Mouse (Mus musculus): ENCODE data around the gene Fstl4. TPM values are rescaled to one million over a fixed set of nuclear protein-coding genes. Genes with fewer than 3 reads are reported as not detected.

Gene Fstl4
- polyA plus RNA-seq, 1 experiment from 2014 or later: 1.3 TPM

- no peak for DNase-seq (ENCODE audit: low spot score)
- no peaks in the 10 kb centered on the region for H3K36me3 ChIP-seq (replicated peaks)
- whole genome bisulfite sequencing: 86% methylated on average over 5 of the region's 5 CpGs
- H3K9me3 ChIP-seq: no peaks in the 10 kb centered on the region
- H3K4me3 ChIP-seq: no peak overlapping the region
- H3K27ac ChIP-seq (replicated peaks): no peak overlapping the region
- H3K27me3 ChIP-seq (replicated peaks; ENCODE audit: low read depth, poor library complexity, severe bottlenecking): no peaks in the 10 kb centered on the region
- peaks cover 7% of the 10 kb centered on the region; the same call in 1 of the 2 replicates for H3K4me1 ChIP-seq
Observed at GRCm38 (mm10) chr11:53013906-53014305, 249.5 kb downstream of the Fstl4 start.

GRCm38 (mm10) chr11:53016358-53017021 is 252.1 kb downstream of the Fstl4 start:
- H3K4me3 ChIP-seq: no peak overlapping the region
- no peaks in the 10 kb centered on the region for H3K27me3 ChIP-seq (replicated peaks; ENCODE audit: low read depth, poor library complexity, severe bottlenecking)
- H3K27ac ChIP-seq (replicated peaks): no peak overlapping the region
- no peaks in the 10 kb centered on the region for H3K4me1 ChIP-seq
- WGBS: 84% methylated on average over 7 of the region's 7 CpGs
- no peaks in the 10 kb centered on the region for H3K9me3 ChIP-seq
- H3K36me3 ChIP-seq (replicated peaks): no peaks in the 10 kb centered on the region
- no peak for DNase-seq (ENCODE audit: low spot score)

- peaks cover 6% of the 10 kb centered on the region; the same call in 1 of the 2 replicates for H3K4me1 ChIP-seq
- no peak overlapping the region for H3K4me3 ChIP-seq
- no peak for DNase-seq (ENCODE audit: low spot score)
- no peaks in the 10 kb centered on the region for H3K9me3 ChIP-seq
- no peaks in the 10 kb centered on the region for H3K36me3 ChIP-seq (replicated peaks)
- 85% methylated on average over 3 of the region's 3 CpGs for WGBS
- no peak overlapping the region for H3K27ac ChIP-seq (replicated peaks)
- H3K27me3 ChIP-seq (replicated peaks; ENCODE audit: low read depth, poor library complexity, severe bottlenecking): no peaks in the 10 kb centered on the region
Observed at GRCm38 (mm10) chr11:53019509-53019908, 255.1 kb downstream of the Fstl4 start.

GRCm38 (mm10) chr11:53024403-53024802 is 260.0 kb downstream of the Fstl4 start:
- WGBS: 74% methylated on average over 6 of the region's 6 CpGs
- Histone ChIP-seq H3K36me3 (replicated peaks) (no peaks in the 10 kb centered on the region), H3K4me3 (no peak overlapping the region), H3K27me3 (replicated peaks; ENCODE audit: low read depth, poor library complexity, severe bottlenecking) (no peaks in the 10 kb centered on the region), H3K27ac (replicated peaks) (no peak overlapping the region), H3K9me3 (no peaks in the 10 kb centered on the region), H3K4me1 (peaks cover 6% of the 10 kb centered on the region; the same call in 1 of the 2 replicates)
- DNase-seq (ENCODE audit: low spot score): no peak

GRCm38 (mm10) chr11:53025686-53026085 is 261.3 kb downstream of the Fstl4 start:
- H3K4me1 ChIP-seq: peaks cover 6% of the 10 kb centered on the region; the same call in 1 of the 2 replicates
- DNase-seq (ENCODE audit: low spot score): no peak

GRCm38 (mm10) chr11:53028421-53029168 is 264.2 kb downstream of the Fstl4 start:
- H3K9me3 ChIP-seq: no peaks in the 10 kb centered on the region
- no peak overlapping the region for H3K27ac ChIP-seq (replicated peaks)
- DNase-seq (ENCODE audit: low spot score): no peak
- no peak overlapping the region for H3K4me3 ChIP-seq
- no peaks in the 10 kb centered on the region; the same call in 1 of the 2 replicates for H3K27me3 ChIP-seq (replicated peaks; ENCODE audit: low read depth, poor library complexity, severe bottlenecking)
- H3K4me1 ChIP-seq: peaks cover 6% of the 10 kb centered on the region; the same call in 1 of the 2 replicates
- no peaks in the 10 kb centered on the region for H3K36me3 ChIP-seq (replicated peaks)
- 85% methylated on average over 7 of the region's 7 CpGs for WGBS

More at GRCm38 (mm10) chr11:53025686-53026085, 261.3 kb downstream of the Fstl4 start:
- Histone ChIP-seq H3K27me3 (replicated peaks; ENCODE audit: low read depth, poor library complexity, severe bottlenecking) (no peaks in the 10 kb centered on the region), H3K36me3 (replicated peaks) (no peaks in the 10 kb centered on the region), H3K9me3 (no peaks in the 10 kb centered on the region), H3K4me3 (no peak overlapping the region), H3K27ac (replicated peaks) (no peak overlapping the region)
- 97% methylated on average over 6 of the region's 6 CpGs for WGBS

GRCm38 (mm10) chr11:53031777-53032176 is 267.3 kb downstream of the Fstl4 start:
- 95% methylated on average over 4 of the region's 4 CpGs for WGBS
- DNase-seq (ENCODE audit: low spot score): no peak
- Histone ChIP-seq H3K27me3 (replicated peaks; ENCODE audit: low read depth, poor library complexity, severe bottlenecking) (no peaks in the 10 kb centered on the region; the same call in 1 of the 2 replicates), H3K9me3 (no peaks in the 10 kb centered on the region), H3K36me3 (replicated peaks) (no peaks in the 10 kb centered on the region), H3K4me1 (peaks cover 8% of the 10 kb centered on the region), H3K4me3 (no peak overlapping the region), H3K27ac (replicated peaks) (no peak overlapping the region)

- H3K36me3 ChIP-seq (replicated peaks): no peaks in the 10 kb centered on the region
- H3K4me1 ChIP-seq: peaks cover 8% of the 10 kb centered on the region
- no peak overlapping the region for H3K27ac ChIP-seq (replicated peaks)
- no peak overlapping the region for H3K4me3 ChIP-seq
- no peaks in the 10 kb centered on the region; the same call in 1 of the 2 replicates for H3K27me3 ChIP-seq (replicated peaks; ENCODE audit: low read depth, poor library complexity, severe bottlenecking)
- no peaks in the 10 kb centered on the region for H3K9me3 ChIP-seq
- DNase-seq (ENCODE audit: low spot score): peak; percentile 89
- 32% methylated on average over 4 of the region's 4 CpGs for WGBS
Observed at GRCm38 (mm10) chr11:53032336-53032735, 267.9 kb downstream of the Fstl4 start.

GRCm38 (mm10) chr11:53035414-53035813 is 271.0 kb downstream of the Fstl4 start:
- H3K4me1 ChIP-seq: peaks cover 8% of the 10 kb centered on the region
- H3K4me3 ChIP-seq: no peak overlapping the region
- H3K9me3 ChIP-seq: no peaks in the 10 kb centered on the region
- no peaks in the 10 kb centered on the region; the same call in 1 of the 2 replicates for H3K27me3 ChIP-seq (replicated peaks; ENCODE audit: low read depth, poor library complexity, severe bottlenecking)
- WGBS: 85% methylated on average over 7 of the region's 7 CpGs
- no peak overlapping the region for H3K27ac ChIP-seq (replicated peaks)
- no peak for DNase-seq (ENCODE audit: low spot score)
- H3K36me3 ChIP-seq (replicated peaks): no peaks in the 10 kb centered on the region

- Histone ChIP-seq H3K27me3 (replicated peaks; ENCODE audit: low read depth, poor library complexity, severe bottlenecking) (0 out of 2 replicates have a peak, but pooled peaks cover 7% of the 10 kb centered on the region), H3K36me3 (replicated peaks) (no peaks in the 10 kb centered on the region), H3K4me3 (no peak overlapping the region), H3K4me1 (peaks cover 16% of the 10 kb centered on the region), H3K27ac (replicated peaks) (no peak overlapping the region), H3K9me3 (no peaks in the 10 kb centered on the region)
- DNase-seq (ENCODE audit: low spot score): no peak
- 58% methylated on average over 6 of the region's 6 CpGs for WGBS
Observed at GRCm38 (mm10) chr11:53046850-53047249, 282.4 kb downstream of the Fstl4 start.

GRCm38 (mm10) chr11:53054151-53054550 is 289.7 kb downstream of the Fstl4 start:
- no peaks in the 10 kb centered on the region for H3K36me3 ChIP-seq (replicated peaks)
- H3K4me3 ChIP-seq: no peak overlapping the region
- no peaks in the 10 kb centered on the region for H3K27me3 ChIP-seq (replicated peaks; ENCODE audit: low read depth, poor library complexity, severe bottlenecking)
- WGBS: 72% methylated on average over 5 of the region's 5 CpGs
- H3K4me1 ChIP-seq: peaks cover 18% of the 10 kb centered on the region
- H3K27ac ChIP-seq (replicated peaks): no peak overlapping the region
- DNase-seq (ENCODE audit: low spot score): no peak
- no peaks in the 10 kb centered on the region for H3K9me3 ChIP-seq

GRCm38 (mm10) chr11:53055896-53056295 is 291.5 kb downstream of the Fstl4 start:
- WGBS: 87% methylated on average over 6 of the region's 6 CpGs
- H3K36me3 ChIP-seq (replicated peaks): no peaks in the 10 kb centered on the region
- H3K4me1 ChIP-seq: peaks cover 15% of the 10 kb centered on the region
- H3K4me3 ChIP-seq: no peak overlapping the region
- H3K9me3 ChIP-seq: no peaks in the 10 kb centered on the region
- H3K27ac ChIP-seq (replicated peaks): no peak overlapping the region
- H3K27me3 ChIP-seq (replicated peaks; ENCODE audit: low read depth, poor library complexity, severe bottlenecking): no peaks in the 10 kb centered on the region
- no peak for DNase-seq (ENCODE audit: low spot score)

GRCm38 (mm10) chr11:53056781-53057180 is 292.3 kb downstream of the Fstl4 start:
- Histone ChIP-seq H3K4me1 (peaks cover 18% of the 10 kb centered on the region), H3K4me3 (no peak overlapping the region)
- WGBS: 86% methylated on average over 6 of the region's 6 CpGs

More at GRCm38 (mm10) chr11:53056781-53057180, 292.3 kb downstream of the Fstl4 start:
- Histone ChIP-seq H3K9me3 (no peaks in the 10 kb centered on the region), H3K27me3 (replicated peaks; ENCODE audit: low read depth, poor library complexity, severe bottlenecking) (no peaks in the 10 kb centered on the region), H3K27ac (replicated peaks) (no peak overlapping the region), H3K36me3 (replicated peaks) (no peaks in the 10 kb centered on the region)
- no peak for DNase-seq (ENCODE audit: low spot score)
